Mouse (Mus musculus) MEL (cell line): ENCODE data around the gene Tent4a. TPM values are rescaled to one million over a fixed set of nuclear protein-coding genes. Genes with fewer than 3 reads are reported as not detected.

Experiments used
- DNase-seq: peaks from one replicate; pipeline ENCODE4 v3.0.0; 2011; ENCODE audit warnings: low read depth, low spot score
- H3K27ac ChIP-seq: 2 replicates; pipeline ENCODE4 v1.5.1; 2012; ENCODE audit warnings: low read depth, mild to moderate bottlenecking, control low read depth, low read length, moderate library complexity; ENCODE audit not compliant: control insufficient read depth
- H3K27me3 ChIP-seq, 2 experiments: fragments of 150-350 bp in 1 of 2; sonication (generic) in 1 of 2; 2 replicates each; pipeline ENCODE4 v1.6.1; 2012; ENCODE audit warnings: low read length in 2 of 2, mild to moderate bottlenecking in 2 of 2, improper control_type of control experiment in 1 of 2, moderate library complexity in 1 of 2; ENCODE audit not compliant: insufficient read depth in 2 of 2, control insufficient read depth in 1 of 2
- H3K36me3 ChIP-seq, 2 experiments: 2 replicates each; pipeline ENCODE4 v1.6.1; 2012 to 2014; ENCODE audit warnings: low read length in 2 of 2, improper control_type of control experiment in 1 of 2, inconsistent platforms in 1 of 2, mild to moderate bottlenecking in 1 of 2; ENCODE audit not compliant: insufficient read depth in 2 of 2, control insufficient read depth in 1 of 2
- H3K4me1 ChIP-seq, 2 experiments: fragments of 150-350 bp in 1 of 2; sonication (generic) in 1 of 2; 2 replicates each; pipeline ENCODE4 v1.6.1; 2012; ENCODE audit warnings: low read length in 2 of 2, improper control_type of control experiment in 1 of 2, mild to moderate bottlenecking in 1 of 2; ENCODE audit not compliant: insufficient read depth in 2 of 2, control insufficient read depth in 1 of 2
- H3K4me3 ChIP-seq, 2 experiments: fragments of 150-350 bp in 1 of 2; sonication (generic) in 1 of 2; 2 replicates each; pipeline ENCODE4 v1.5.1; 2012; ENCODE audit warnings: low read depth in 2 of 2, low read length in 2 of 2, mild to moderate bottlenecking in 2 of 2, moderate library complexity in 2 of 2, control low read depth in 1 of 2, improper control_type of control experiment in 1 of 2; ENCODE audit not compliant: control insufficient read depth in 1 of 2, insufficient read depth in 1 of 2
- H3K79me2 ChIP-seq: 2 replicates; pipeline ENCODE4 v1.6.1; 2012; ENCODE audit warnings: mild to moderate bottlenecking, low read length, moderate library complexity; ENCODE audit not compliant: control insufficient read depth, poor library complexity, insufficient read depth
- H3K9ac ChIP-seq: 2 replicates; pipeline ENCODE4 v1.6.1; 2012; ENCODE audit warnings: low read depth, mild to moderate bottlenecking, control low read depth, low read length, moderate library complexity; ENCODE audit not compliant: control insufficient read depth, poor library complexity, severe bottlenecking
- H3K9me3 ChIP-seq: fragments of 150-350 bp; sonication (generic); replicated peaks from 2 replicates; pipeline ENCODE4 v1.6.1; 2012; ENCODE audit warnings: mild to moderate bottlenecking, low read length, improper control_type of control experiment, moderate library complexity; ENCODE audit not compliant: insufficient read depth
- CHD1 ChIP-seq: IDR thresholded peaks from 2 replicates; pipeline ENCODE4 v1.6.1; 2012; ENCODE audit warnings: low read depth, mild to moderate bottlenecking, inconsistent platforms, low read length, improper control_type of control experiment
- CTCF ChIP-seq, 3 experiments: IDR thresholded peaks in 2 of 3; conservative IDR thresholded peaks in 1 of 3; 2 replicates each; pipeline ENCODE4 v1.5.1; 2011 to 2012; ENCODE audit warnings: low read length in 3 of 3, low read depth in 2 of 3, mild to moderate bottlenecking in 2 of 3, improper control_type of control experiment in 1 of 3, inconsistent platforms in 1 of 3, mixed read lengths in 1 of 3, moderate library complexity in 1 of 3; ENCODE audit not compliant: control insufficient read depth in 1 of 3, insufficient read depth in 1 of 3, poor library complexity in 1 of 3, severe bottlenecking in 1 of 3
- E2F4 ChIP-seq: IDR thresholded peaks from 2 replicates; pipeline ENCODE4 v1.6.1; 2011; ENCODE audit warnings: low read depth, low read length, improper control_type of control experiment, borderline replicate concordance
- ELF1 ChIP-seq: IDR thresholded peaks from 2 replicates; pipeline ENCODE4 v1.6.1; 2014; ENCODE audit warnings: low read depth, mild to moderate bottlenecking, inconsistent platforms, low read length, improper control_type of control experiment, moderate library complexity
- EP300 ChIP-seq, 2 experiments: IDR thresholded peaks; 2 replicates each; pipeline ENCODE4 v1.6.1; 2011; ENCODE audit warnings: improper control_type of control experiment in 2 of 2, low read length in 2 of 2, low read depth in 1 of 2, mild to moderate bottlenecking in 1 of 2
- ETS1 ChIP-seq: IDR thresholded peaks from 2 replicates; pipeline ENCODE4 v1.6.1; 2012; ENCODE audit warnings: low read depth, mild to moderate bottlenecking, inconsistent platforms, low read length, improper control_type of control experiment, moderate library complexity
- GABPA ChIP-seq: IDR thresholded peaks from 2 replicates; pipeline ENCODE4 v1.6.1; 2012; ENCODE audit warnings: low read depth, mild to moderate bottlenecking, inconsistent platforms, low read length, improper control_type of control experiment, moderate library complexity
- GATA1 ChIP-seq: IDR thresholded peaks from 2 replicates; pipeline ENCODE4 v1.6.1; 2011; ENCODE audit warnings: low read depth, low read length, improper control_type of control experiment
- JUND ChIP-seq: IDR thresholded peaks from 2 replicates; pipeline ENCODE4 v1.6.1; 2011; ENCODE audit warnings: low read depth, mild to moderate bottlenecking, improper control_type of control experiment, low read length
- KAT2A ChIP-seq: conservative IDR thresholded peaks from 2 replicates; pipeline ENCODE4 v1.6.1; 2012; ENCODE audit warnings: low read depth, low read length, improper control_type of control experiment, inconsistent platforms
- MAFK ChIP-seq: IDR thresholded peaks from 2 replicates; pipeline ENCODE4 v1.6.1; 2011; ENCODE audit warnings: low read depth, mild to moderate bottlenecking, low read length, improper control_type of control experiment, borderline replicate concordance
- MXI1 ChIP-seq: IDR thresholded peaks from 2 replicates; pipeline ENCODE4 v1.6.1; 2011; ENCODE audit warnings: mild to moderate bottlenecking, low read depth, low read length, improper control_type of control experiment
- MYB ChIP-seq: IDR thresholded peaks from 2 replicates; pipeline ENCODE4 v1.6.1; 2011; ENCODE audit warnings: mild to moderate bottlenecking, low read depth, low read length, improper control_type of control experiment
- MYC ChIP-seq: IDR thresholded peaks from 2 replicates; pipeline ENCODE4 v1.6.1; 2011; ENCODE audit warnings: low read depth, mild to moderate bottlenecking, low read length, improper control_type of control experiment, moderate library complexity
- RCOR1 ChIP-seq: IDR thresholded peaks from 2 replicates; pipeline ENCODE4 v1.6.1; 2012; ENCODE audit warnings: low read depth, mild to moderate bottlenecking, inconsistent platforms, low read length, improper control_type of control experiment
- SMC3 ChIP-seq: IDR thresholded peaks from 2 replicates; pipeline ENCODE4 v1.6.1; 2011; ENCODE audit warnings: low read depth, low read length, improper control_type of control experiment
- TAL1 ChIP-seq: IDR thresholded peaks from 2 replicates; pipeline ENCODE4 v1.6.1; 2012; ENCODE audit warnings: mild to moderate bottlenecking, inconsistent platforms, low read length, moderate library complexity, mixed read lengths
- TBP ChIP-seq: IDR thresholded peaks from 2 replicates; pipeline ENCODE4 v1.8.0; 2011; ENCODE audit warnings: low read depth, low read length, improper control_type of control experiment
- TCF12 ChIP-seq: IDR thresholded peaks from 2 replicates; pipeline ENCODE4 v1.6.1; 2014; ENCODE audit warnings: low read depth, mild to moderate bottlenecking, inconsistent platforms, low read length, improper control_type of control experiment, moderate library complexity
- UBTF ChIP-seq: IDR thresholded peaks from 2 replicates; pipeline ENCODE4 v1.6.1; 2012; ENCODE audit warnings: low read depth, mild to moderate bottlenecking, inconsistent platforms, low read length, improper control_type of control experiment, moderate library complexity, borderline replicate concordance; ENCODE audit not compliant: insufficient read depth
- USF1 ChIP-seq: IDR thresholded peaks from 2 replicates; pipeline ENCODE4 v1.6.1; 2014; ENCODE audit warnings: low read depth, mild to moderate bottlenecking, inconsistent platforms, low read length, improper control_type of control experiment, moderate library complexity
- USF2 ChIP-seq, 2 experiments: IDR thresholded peaks; 2 replicates each; pipeline ENCODE4 v1.6.1; 2011 to 2012; ENCODE audit warnings: improper control_type of control experiment in 2 of 2, low read length in 2 of 2, borderline replicate concordance in 1 of 2, inconsistent platforms in 1 of 2, low read depth in 1 of 2, mild to moderate bottlenecking in 1 of 2; ENCODE audit not compliant: insufficient read depth in 1 of 2
- ZC3H11A ChIP-seq: IDR thresholded peaks from 2 replicates; pipeline ENCODE4 v1.6.1; 2012; ENCODE audit warnings: low read depth, mild to moderate bottlenecking, inconsistent platforms, low read length, improper control_type of control experiment
- ZKSCAN1 ChIP-seq: IDR thresholded peaks from 2 replicates; pipeline ENCODE4 v1.6.1; 2012; ENCODE audit warnings: low read depth, mild to moderate bottlenecking, inconsistent platforms, low read length, improper control_type of control experiment, moderate library complexity
- ZMIZ1 ChIP-seq: IDR thresholded peaks from 2 replicates; pipeline ENCODE4 v1.6.1; 2012; ENCODE audit warnings: low read depth, mild to moderate bottlenecking, inconsistent platforms, low read length, improper control_type of control experiment, moderate library complexity
- ZNF384 ChIP-seq: IDR thresholded peaks from 2 replicates; pipeline ENCODE4 v1.6.1; 2012; ENCODE audit warnings: low read depth, mild to moderate bottlenecking, inconsistent platforms, low read length, improper control_type of control experiment
- polyA plus RNA-seq, 2 experiments: library from polyadenylated mRNA; stranded (reverse) in 1 of 2; unstranded in 1 of 2; fragments of >175 nt in 1 of 2; fragments of >200 nt in 1 of 2; gene quantifications; 2 replicates each; pipeline versions ENCODE4 v1.2.1 to v1.2.4; 2012; ENCODE audit warnings: low replicate concordance in 2 of 2, low read depth in 1 of 2; ENCODE audit not compliant: insufficient read length in 2 of 2, insufficient read depth in 1 of 2, missing spikeins in 1 of 2
- total RNA-seq: library from RNA; depleted of rRNA; stranded (reverse); fragments of 300-350 nt; gene quantifications from 2 replicates; pipeline ENCODE4 v1.2.3, GENCODE M21; 2012

Gene Tent4a
- total and polyA plus RNA-seq, 3 experiments: 12.2 to 18.4 TPM; not detected in 1

DNA sequence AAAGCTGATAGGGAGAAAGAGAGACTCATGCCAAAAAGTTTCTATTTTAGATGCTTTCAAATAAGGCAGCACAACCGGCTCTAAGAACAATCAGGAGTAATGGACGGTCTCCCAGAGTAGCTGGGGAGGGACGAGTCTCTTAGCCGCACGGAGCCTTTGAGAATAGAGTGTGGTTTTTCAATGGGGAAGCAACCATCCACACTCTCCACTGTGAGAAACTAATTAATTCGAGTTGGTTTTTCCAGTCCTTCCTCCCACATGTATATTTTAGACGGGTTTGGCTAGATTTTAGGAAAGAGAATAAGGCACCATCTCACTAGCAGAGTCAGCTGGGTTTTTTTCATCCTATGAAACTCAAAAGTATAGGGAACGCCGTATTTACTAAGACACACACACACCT lies 27.6 kb upstream of the Tent4a start:
- no peak for DNase-seq
- Histone ChIP-seq H3K27me3 (no peaks in the 10 kb centered on the region), H3K4me3 (no peak overlapping the region), H3K36me3 (peaks cover 0 to 16% of the 10 kb centered on the region in 2 experiments; a peak in 2 of 4 replicates), H3K4me1 (peaks cover 5 to 28% of the 10 kb centered on the region in 2 experiments; a peak in 3 of 4 replicates), H3K9ac (no peak overlapping the region), H3K79me2 (no peaks in the 10 kb centered on the region), H3K9me3 (no peaks in the 10 kb centered on the region), H3K27ac (no peak overlapping the region)
- no peak for TF ChIP-seq GATA1
- TF ChIP-seq GABPA: no peak
- TF ChIP-seq TBP: no peak
- TF ChIP-seq TAL1: no peak
- no peak for TF ChIP-seq JUND
- TF ChIP-seq ZNF384: no peak
- no peak for TF ChIP-seq KAT2A
- TF ChIP-seq TCF12: no peak
- no peak for TF ChIP-seq EP300 (IDR thresholded peaks at IDR 0.05; ENCODE audit: low read depth in 1 of 2, low read length in 2 of 2)
- TF ChIP-seq ETS1: no peak
- TF ChIP-seq ELF1: no peak
- TF ChIP-seq MAFK: no peak
- no peak for TF ChIP-seq USF1
- no peak for TF ChIP-seq MYB
- TF ChIP-seq ZC3H11A: no peak
- TF ChIP-seq ZKSCAN1: no peak
- no peak for TF ChIP-seq RCOR1
- TF ChIP-seq MYC: no peak
- no peak for TF ChIP-seq SMC3

DNA sequence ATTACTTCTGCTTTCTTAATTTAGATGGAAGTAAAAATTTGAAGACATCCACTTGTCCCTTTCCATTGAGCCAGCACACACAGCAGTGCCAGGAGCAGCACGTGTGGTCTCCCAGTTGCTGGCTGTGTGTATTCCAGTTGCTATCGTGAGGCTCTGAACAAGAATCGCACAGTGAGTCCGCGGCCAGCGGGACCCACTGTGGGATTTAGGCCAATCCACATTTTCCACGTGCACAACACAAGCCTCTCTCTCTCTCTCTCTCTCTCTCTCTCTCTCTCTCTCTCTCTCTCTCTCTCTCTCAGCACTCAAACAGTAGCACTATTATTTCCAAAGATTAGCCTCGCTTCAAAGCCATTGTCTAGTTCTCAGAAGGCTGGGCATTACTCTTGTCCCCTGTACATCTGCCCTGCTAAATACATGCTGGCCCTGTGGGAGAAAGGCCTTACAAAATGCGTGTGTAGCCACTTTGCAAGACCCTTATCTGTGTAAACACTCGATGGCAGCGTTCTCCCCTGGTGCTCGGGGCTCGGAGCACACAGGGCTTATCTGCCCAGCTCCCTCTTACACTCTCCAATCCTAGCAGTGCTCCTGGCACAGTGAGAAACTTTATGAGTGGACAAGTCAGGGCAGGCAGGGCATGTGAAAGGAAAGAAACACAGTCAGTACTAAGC lies 25.0 kb upstream of the Tent4a start:
- no peaks in the 10 kb centered on the region for H3K79me2 ChIP-seq
- H3K27ac ChIP-seq: no peak overlapping the region
- H3K4me1 ChIP-seq: peaks cover 5 to 25% of the 10 kb centered on the region in 2 experiments; a peak in 3 of 4 replicates
- H3K9me3 ChIP-seq: no peaks in the 10 kb centered on the region
- H3K9ac ChIP-seq: peak overlapping the region; percentile 33; the same call in 1 of the 2 replicates
- peaks cover 0 to 11% of the 10 kb centered on the region in 2 experiments; a peak in 2 of 4 replicates for H3K36me3 ChIP-seq
- H3K27me3 ChIP-seq: no peaks in the 10 kb centered on the region
- DNase-seq: peak; percentile 60
- peak overlapping the region in 1 of 2 experiments; percentile 19; a peak in 3 of 4 replicates for H3K4me3 ChIP-seq
- peak; percentile 74; the same call in 1 of the 2 replicates for TF ChIP-seq JUND
- TF ChIP-seq MXI1: no peak
- TF ChIP-seq ZMIZ1: no peak
- 0 out of 2 replicates have a peak, but pooled peaks have one; percentile 19 for TF ChIP-seq TCF12
- no peak for TF ChIP-seq UBTF
- TF ChIP-seq MAFK: no peak
- no peak for TF ChIP-seq CTCF (IDR thresholded peaks at IDR 0.05 in 2 of 3, conservative IDR thresholded peaks at IDR 0.05 in 1 of 3; ENCODE audit: control insufficient read depth in 1 of 3, insufficient read depth in 1 of 3, low read depth in 2 of 3, low read length in 3 of 3, poor library complexity in 1 of 3, severe bottlenecking in 1 of 3)
- TF ChIP-seq RCOR1: no peak
- no peak for TF ChIP-seq ZC3H11A
- no peak for TF ChIP-seq USF2 (IDR thresholded peaks at IDR 0.05; ENCODE audit: borderline replicate concordance in 1 of 2, insufficient read depth in 1 of 2, low read depth in 1 of 2, low read length in 2 of 2)
- no peak for TF ChIP-seq E2F4
- TF ChIP-seq GATA1: peak; percentile 31; the same call in 1 of the 2 replicates
- TF ChIP-seq CHD1: no peak
- 0 out of 2 replicates have a peak, but pooled peaks have one; percentile 7 for TF ChIP-seq TAL1
- TF ChIP-seq EP300 (IDR thresholded peaks at IDR 0.05; ENCODE audit: low read depth in 1 of 2, low read length in 2 of 2): no peak
